Mouse (Mus musculus) megakaryocyte, embryonic 14.5 days (primary cell): Measurements from ENCODE around the gene Sycp1. TPM values are rescaled to one million over a fixed set of nuclear protein-coding genes. Genes with fewer than 3 reads are reported as not detected.

Experiments used
- H3K27me3 ChIP-seq: replicated peaks from 2 replicates; pipeline ENCODE3; 2012; ENCODE audit warnings: inconsistent platforms
- H3K36me3 ChIP-seq: replicated peaks from 2 replicates; pipeline ENCODE3; 2012; ENCODE audit warnings: low read length, inconsistent platforms, mixed read lengths
- H3K4me1 ChIP-seq: 2 replicates; pipeline ENCODE4 v1.6.1; 2012; ENCODE audit warnings: inconsistent platforms
- H3K4me3 ChIP-seq: replicated peaks from 2 replicates; pipeline ENCODE3; 2012; ENCODE audit warnings: moderate library complexity, mild to moderate bottlenecking, inconsistent platforms
- H3K9me3 ChIP-seq: 2 replicates; pipeline ENCODE4 v1.6.1; 2012; ENCODE audit warnings: inconsistent platforms
- FLI1 ChIP-seq: IDR thresholded peaks from 2 replicates; pipeline ENCODE4 v1.6.1; 2012; ENCODE audit warnings: low read length, inconsistent platforms, mixed read lengths
- GATA1 ChIP-seq: IDR thresholded peaks from 3 replicates; pipeline ENCODE4 v1.6.1; 2012; ENCODE audit warnings: mixed read lengths, low read length, inconsistent platforms, borderline replicate concordance
- polyA plus RNA-seq: library from polyadenylated mRNA; stranded (reverse); fragments of >175 nt; gene quantifications from 2 replicates; pipeline ENCODE4 v1.2.3, GENCODE M21; 2012; ENCODE audit warnings: low replicate concordance; ENCODE audit not compliant: insufficient read depth

Gene Sycp1
- not detected in 2 replicates for polyA plus RNA-seq

DNA sequence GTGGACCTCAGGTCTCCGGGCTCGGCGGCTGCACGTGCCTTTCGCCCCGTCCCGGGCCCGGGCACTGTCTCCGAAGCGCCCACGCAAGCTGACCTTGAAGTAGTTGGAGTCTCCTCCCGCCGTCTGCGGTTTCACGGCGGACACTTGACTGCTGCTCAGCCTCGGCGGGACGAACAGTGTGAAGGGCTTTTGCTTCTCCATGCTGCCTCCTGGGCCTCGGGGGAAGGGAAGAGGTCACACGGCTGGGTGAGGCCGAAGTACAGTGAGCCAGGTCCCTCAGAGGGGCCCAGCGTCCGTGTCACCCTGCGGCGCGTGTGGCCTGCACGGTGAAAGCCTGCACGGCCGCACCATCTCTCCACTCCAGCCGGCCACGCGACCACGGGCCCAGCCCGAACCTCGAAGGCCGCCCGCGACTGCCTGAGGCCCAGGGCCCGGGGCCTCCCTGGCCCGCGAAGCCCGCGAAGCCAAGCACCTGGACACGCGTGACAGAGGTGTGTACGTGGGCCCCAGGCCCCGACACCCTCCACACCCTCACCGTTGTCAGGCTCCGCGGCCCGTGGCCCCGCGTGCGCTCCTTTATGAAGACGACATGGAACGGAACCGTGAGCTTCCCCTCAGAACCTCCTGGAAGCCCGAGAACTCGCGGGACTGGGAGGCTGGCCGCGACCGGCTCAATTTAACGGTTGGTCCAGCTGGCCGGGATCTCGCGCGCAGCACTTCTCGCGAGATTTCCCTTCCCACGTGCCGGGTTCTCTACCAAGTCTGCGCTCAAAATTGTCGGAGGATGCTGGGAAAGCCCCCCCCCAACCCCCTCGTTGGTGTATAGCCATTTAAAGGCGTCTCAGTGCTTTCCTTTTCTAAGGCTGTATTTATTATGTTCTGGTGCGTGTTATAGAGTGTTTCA is at the start of gene Sycp1:
Gene Sycp1, minus strand, starts transcription at position 650 of the 904 bp plus-strand sequence.
- no peaks in the 10 kb centered on the region for H3K27me3 ChIP-seq
- no peaks in the 10 kb centered on the region for H3K4me1 ChIP-seq
- H3K9me3 ChIP-seq, result peaks cover 12% of the 10 kb centered on the region
- no peaks in the 10 kb centered on the region for H3K36me3 ChIP-seq
- TF ChIP-seq FLI1, result no peak
- TF ChIP-seq GATA1, result no peak
- H3K4me3 ChIP-seq, result no peak within 1 kb of the TSS

GRCm38 (mm10) chr3:102980349-102980736 is 44.4 kb upstream of the Sycp1 start:
- no peak for TF ChIP-seq FLI1
- Histone ChIP-seq H3K36me3 (no peaks in the 10 kb centered on the region), H3K4me1 (peaks cover 10% of the 10 kb centered on the region; the same call in 1 of the 2 replicates), H3K27me3 (no peaks in the 10 kb centered on the region), H3K4me3 (no peak overlapping the region), H3K9me3 (no peaks in the 10 kb centered on the region)

- Histone ChIP-seq H3K9me3 (no peaks in the 10 kb centered on the region), H3K4me1 (peaks cover 10% of the 10 kb centered on the region; the same call in 1 of the 2 replicates), H3K4me3 (no peak overlapping the region), H3K36me3 (no peaks in the 10 kb centered on the region), H3K27me3 (peaks cover 2% of the 10 kb centered on the region)
- TF ChIP-seq FLI1 (no peak), GATA1 (no peak)
Measured at GRCm38 (mm10) chr3:102979550-102980348, 43.8 kb upstream of the Sycp1 start.

GRCm38 (mm10) chr3:102976906-102977305 is 41.0 kb upstream of the Sycp1 start:
- Histone ChIP-seq H3K9me3 (no peaks in the 10 kb centered on the region), H3K27me3 (peaks cover 6% of the 10 kb centered on the region), H3K4me1 (peaks cover 10% of the 10 kb centered on the region; the same call in 1 of the 2 replicates), H3K4me3 (no peak overlapping the region), H3K36me3 (no peaks in the 10 kb centered on the region)
- TF ChIP-seq FLI1, result no peak
- no peak for TF ChIP-seq GATA1

DNA sequence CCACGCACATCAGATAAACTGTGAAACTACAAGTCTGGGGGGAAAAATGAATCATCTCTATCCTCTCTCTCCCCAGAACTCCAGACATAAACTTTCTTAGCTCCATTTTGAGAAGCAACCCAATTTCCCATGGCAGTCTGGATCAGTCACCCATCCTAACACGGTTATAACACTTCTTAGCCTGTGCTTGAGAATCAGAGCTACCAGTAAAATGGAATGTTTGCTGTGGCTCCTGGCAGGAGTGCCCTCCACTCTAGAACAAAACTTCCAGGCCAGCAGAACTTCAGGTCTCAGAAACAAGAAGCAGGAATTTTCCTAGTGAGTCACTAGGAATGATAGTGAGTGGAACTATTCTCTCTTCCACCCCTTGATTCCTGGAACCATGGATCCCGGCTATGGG is 34.6 kb upstream of the Sycp1 start:
- no peak overlapping the region for H3K4me3 ChIP-seq
- no peaks in the 10 kb centered on the region for H3K9me3 ChIP-seq
- TF ChIP-seq GATA1, result no peak
- no peak for TF ChIP-seq FLI1

GRCm38 (mm10) chr3:102970067-102970466 is 34.2 kb upstream of the Sycp1 start:
- Histone ChIP-seq H3K9me3 (no peaks in the 10 kb centered on the region), H3K27me3 (peaks cover 8% of the 10 kb centered on the region), H3K4me1 (no peaks in the 10 kb centered on the region), H3K4me3 (no peak overlapping the region), H3K36me3 (no peaks in the 10 kb centered on the region)
- no peak for TF ChIP-seq GATA1
- no peak for TF ChIP-seq FLI1

More for the DNA sequence above, 34.6 kb upstream of the Sycp1 start:
- Histone ChIP-seq H3K36me3 (no peaks in the 10 kb centered on the region), H3K4me1 (no peaks in the 10 kb centered on the region), H3K27me3 (peaks cover 8% of the 10 kb centered on the region)

DNA sequence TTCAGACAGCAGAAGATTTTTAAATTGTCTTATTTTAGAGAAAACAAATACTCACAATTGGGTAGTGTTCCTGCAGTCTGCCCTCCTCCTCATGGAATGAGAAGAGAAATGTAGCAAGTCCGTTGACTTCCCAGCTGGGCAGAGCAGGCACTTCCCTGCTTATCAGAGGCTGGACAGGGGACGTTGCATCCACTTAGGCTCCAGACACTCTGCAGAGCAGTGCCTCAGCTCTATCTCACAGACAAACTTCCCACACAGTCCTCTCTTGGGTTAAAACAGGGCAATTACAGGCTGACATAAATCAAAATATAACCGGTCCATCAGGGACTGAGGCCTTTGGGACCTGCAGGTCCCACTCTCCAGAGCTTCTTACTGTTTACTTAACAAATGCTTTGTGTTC is 28.1 kb upstream of the Sycp1 start, which contains the start of gene Nr1h5:
Gene Nr1h5, minus strand, starts transcription at position 101 of the 400 bp plus-strand sequence.
- 0 out of 2 replicates have a peak, but pooled peaks cover 3% of the 10 kb centered on the region for H3K4me1 ChIP-seq
- H3K27me3 ChIP-seq, result no peaks in the 10 kb centered on the region
- no peaks in the 10 kb centered on the region for H3K36me3 ChIP-seq
- TF ChIP-seq FLI1 (no peak), GATA1 (no peak)
- H3K4me3 ChIP-seq, result no peak within 1 kb of the TSS
- H3K9me3 ChIP-seq, result no peaks in the 10 kb centered on the region

DNA sequence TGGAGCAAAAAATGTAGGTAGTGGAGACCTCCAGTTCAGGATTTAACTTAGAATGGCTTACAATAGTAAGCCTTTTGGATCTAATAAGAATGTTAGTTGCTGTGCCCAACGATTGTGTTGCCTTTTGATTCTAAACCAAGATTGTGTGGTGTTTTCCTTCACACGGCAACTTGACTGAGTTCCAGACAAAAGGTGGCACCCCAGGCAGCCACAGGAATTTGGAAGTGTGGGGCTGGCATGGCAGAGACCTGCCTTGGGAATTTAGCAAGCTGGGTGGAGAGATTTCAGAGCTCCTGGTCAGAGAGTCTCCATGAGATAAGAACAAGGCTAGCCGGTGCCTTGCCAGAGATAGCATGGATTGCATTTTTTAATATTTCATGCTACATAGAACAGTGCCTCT is 19.7 kb upstream of the Sycp1 start:
- Histone ChIP-seq H3K27me3 (peaks cover 2% of the 10 kb centered on the region), H3K4me1 (no peaks in the 10 kb centered on the region), H3K4me3 (no peak overlapping the region), H3K36me3 (no peaks in the 10 kb centered on the region), H3K9me3 (no peaks in the 10 kb centered on the region)
- no peak for TF ChIP-seq FLI1
- TF ChIP-seq GATA1, result no peak

GRCm38 (mm10) chr3:102955143-102955542 is 19.2 kb upstream of the Sycp1 start:
- Histone ChIP-seq H3K4me1 (no peaks in the 10 kb centered on the region), H3K27me3 (peaks cover 2% of the 10 kb centered on the region), H3K4me3 (no peak overlapping the region), H3K9me3 (no peaks in the 10 kb centered on the region), H3K36me3 (no peaks in the 10 kb centered on the region)
- no peak for TF ChIP-seq GATA1
- TF ChIP-seq FLI1, result no peak
